Mouse (Mus musculus) ovary, postnatal 14 days (tissue): Measurements from ENCODE around the gene Lyzl4.

ENCODE experiments used
- DNase-seq: peaks from one replicate; pipeline ENCODE4 v3.0.0; 2022; ENCODE audit warnings: low spot score

Lyzl4 gene

GRCm38 (mm10) chr9:121647026-121647425, 5.1 kb upstream of the Lyzl4 start:
- DNase-seq = no peak

- no peak for DNase-seq
These were observed 3.0 kb upstream of the Lyzl4 start for GRCm38 (mm10) chr9:121644855-121645254.

GRCm38 (mm10) chr9:121642401-121643181, 695 bp upstream of the Lyzl4 start, which contains the start of gene Vipr1:
TSS of gene Vipr1 (plus strand) at chr9:121642716.
- DNase-seq = peak; percentile 51

GRCm38 (mm10) chr9:121641235-121641915, 521 bp downstream of the Lyzl4 start:
- no peak for DNase-seq

GRCm38 (mm10) chr9:121639790-121640189, 2.1 kb downstream of the Lyzl4 start:
- no peak for DNase-seq

GRCm38 (mm10) chr9:121635835-121636576, 5.9 kb downstream of the Lyzl4 start:
- no peak for DNase-seq

- no peak for DNase-seq
These were observed 8.6 kb downstream of the Lyzl4 start for GRCm38 (mm10) chr9:121633306-121633705.

- no peak for DNase-seq
These were observed 9.0 kb downstream of the Lyzl4 start for GRCm38 (mm10) chr9:121632891-121633290.

- no peak for DNase-seq
These were observed 9.9 kb downstream of the Lyzl4 start for GRCm38 (mm10) chr9:121631946-121632345.

- no peak for DNase-seq
These were observed 11.3 kb downstream of the Lyzl4 start for GRCm38 (mm10) chr9:121630627-121631026.

- DNase-seq = no peak
These were observed 17.0 kb downstream of the Lyzl4 start for GRCm38 (mm10) chr9:121624920-121625319.

GRCm38 (mm10) chr9:121623235-121623634, 18.7 kb downstream of the Lyzl4 start:
- no peak for DNase-seq

- DNase-seq = no peak
These were observed 22.5 kb downstream of the Lyzl4 start for GRCm38 (mm10) chr9:121619441-121619840.

- DNase-seq = no peak
These were observed 25.4 kb downstream of the Lyzl4 start for GRCm38 (mm10) chr9:121616471-121616870.

- DNase-seq = no peak
These were observed 27.6 kb downstream of the Lyzl4 start for GRCm38 (mm10) chr9:121614241-121614757.

- no peak for DNase-seq
These were observed 28.7 kb downstream of the Lyzl4 start for GRCm38 (mm10) chr9:121613192-121613591.

- no peak for DNase-seq
These were observed 32.5 kb downstream of the Lyzl4 start for GRCm38 (mm10) chr9:121609381-121609780.

GRCm38 (mm10) chr9:121606498-121607096, 35.3 kb downstream of the Lyzl4 start:
- no peak for DNase-seq

GRCm38 (mm10) chr9:121605414-121606278, 36.2 kb downstream of the Lyzl4 start:
- peak; percentile 68 for DNase-seq

GRCm38 (mm10) chr9:121602381-121602780, 39.5 kb downstream of the Lyzl4 start:
- DNase-seq = no peak

- no peak for DNase-seq
These were observed 41.0 kb downstream of the Lyzl4 start for GRCm38 (mm10) chr9:121600861-121601427.
